Mouse (Mus musculus): ENCODE measurements around the gene Mast1. TPM values are rescaled to one million over a fixed set of nuclear protein-coding genes. Genes with fewer than 3 reads are reported as not detected.
"Not testable (repeated sequence)": the region's sequence is repeated elsewhere in the genome, so short reads cannot be mapped to it uniquely, and the experiment has no call there.

Mast1 gene
- total and polyA plus RNA-seq, 2 experiments from 2014 or later = 69.5 to 83.0 TPM

GRCm38 (mm10) chr8:84909162-84909767 is 27.9 kb downstream of the Mast1 start:
- H3K27ac ChIP-seq = no peak overlapping the region
- H3K36me3 ChIP-seq (ENCODE audit: insufficient read depth, low read length) = peaks cover 21% of the 10 kb centered on the region; the same call in 1 of the 2 replicates
- H3K9ac ChIP-seq (replicated peaks; ENCODE audit: low read length) = peak overlapping the region; percentile 51
- H3K27me3 ChIP-seq (ENCODE audit: insufficient read depth, low read length) = no peaks in the 10 kb centered on the region
- peak overlapping the region; percentile 66 for H3K4me2 ChIP-seq (ENCODE audit: low read depth, low read length)
- WGBS = 54% methylated on average over 20 of the region's 20 CpGs
- no peak for DNase-seq (ENCODE audit: low spot score)
- ATAC-seq = peak; percentile 6; the same call in 1 of the 2 replicates
- H3K4me1 ChIP-seq (ENCODE audit: insufficient read depth, low read length) = no peaks in the 10 kb centered on the region
- no peaks in the 10 kb centered on the region for H3K9me3 ChIP-seq (ENCODE audit: low read length)
- TF ChIP-seq CTCF (IDR thresholded peaks at IDR 0.05; ENCODE audit: low read depth) = no peak
- peak overlapping the region; percentile 37 for H3K4me3 ChIP-seq (ENCODE audit: low read length)

GRCm38 (mm10) chr8:84908421-84909161 is 28.6 kb downstream of the Mast1 start, which contains the start of gene Dnase2a:
TSS of gene Dnase2a (plus strand) at chr8:84908560.
- no peak for TF ChIP-seq CTCF (IDR thresholded peaks at IDR 0.05; ENCODE audit: low read depth)
- DNase-seq (ENCODE audit: low spot score) = peak; percentile 95
- ATAC-seq = peak; percentile 86
- H3K27me3 ChIP-seq (ENCODE audit: insufficient read depth, low read length) = no peaks in the 10 kb centered on the region
- peak within 1 kb of the TSS; percentile 51 for H3K9ac ChIP-seq (replicated peaks; ENCODE audit: low read length)
- WGBS = 3% methylated on average over 43 of the region's 45 CpGs
- no peaks in the 10 kb centered on the region for H3K9me3 ChIP-seq (ENCODE audit: low read length)
- peak within 1 kb of the TSS; percentile 37 for H3K4me3 ChIP-seq (ENCODE audit: low read length)
- 0 out of 2 replicates have a peak, but pooled peaks cover under 1% of the 10 kb centered on the region for H3K4me1 ChIP-seq (ENCODE audit: insufficient read depth, low read length)
- H3K27ac ChIP-seq = no peak within 1 kb of the TSS
- H3K4me2 ChIP-seq (ENCODE audit: low read depth, low read length) = peak within 1 kb of the TSS; percentile 66
- H3K36me3 ChIP-seq (ENCODE audit: insufficient read depth, low read length) = peaks cover 21% of the 10 kb centered on the region; the same call in 1 of the 2 replicates

- not testable (repeated sequence) for H3K4me1 ChIP-seq (ENCODE audit: insufficient read depth, low read length); H3K9me3 ChIP-seq (ENCODE audit: low read length); H3K27me3 ChIP-seq (ENCODE audit: insufficient read depth, low read length); H3K9ac ChIP-seq (replicated peaks; ENCODE audit: low read length); H3K27ac ChIP-seq; DNase-seq (ENCODE audit: low spot score); ATAC-seq
- peak overlapping the region; percentile 37; the same call in 1 of the 2 replicates for H3K4me3 ChIP-seq (ENCODE audit: low read length)
- H3K4me2 ChIP-seq (ENCODE audit: low read depth, low read length) = peak overlapping the region; percentile 66
- WGBS = 28% methylated on average over 6 of the region's 7 CpGs
- H3K36me3 ChIP-seq (ENCODE audit: insufficient read depth, low read length) = peaks cover 18% of the 10 kb centered on the region; the same call in 1 of the 2 replicates
- 0 out of 2 replicates have a peak, but pooled peaks have one; percentile 11 for TF ChIP-seq CTCF (IDR thresholded peaks at IDR 0.05; ENCODE audit: low read depth)
These were observed 29.2 kb downstream of the Mast1 start for GRCm38 (mm10) chr8:84907979-84908378.

GRCm38 (mm10) chr8:84907493-84907892 is 29.7 kb downstream of the Mast1 start:
- no peak for DNase-seq (ENCODE audit: low spot score)
- no peak overlapping the region for H3K9ac ChIP-seq (replicated peaks; ENCODE audit: low read length)
- no peak for TF ChIP-seq CTCF (IDR thresholded peaks at IDR 0.05; ENCODE audit: low read depth)
- H3K4me1 ChIP-seq (ENCODE audit: insufficient read depth, low read length) = 0 out of 2 replicates have a peak, but pooled peaks cover 4% of the 10 kb centered on the region
- no peak overlapping the region for H3K4me3 ChIP-seq (ENCODE audit: low read length)
- H3K27ac ChIP-seq = no peak overlapping the region
- no peaks in the 10 kb centered on the region for H3K9me3 ChIP-seq (ENCODE audit: low read length)
- WGBS = 78% methylated on average over 8 of the region's 8 CpGs
- H3K36me3 ChIP-seq (ENCODE audit: insufficient read depth, low read length) = peaks cover 13% of the 10 kb centered on the region; the same call in 1 of the 2 replicates
- no peak for ATAC-seq
- H3K4me2 ChIP-seq (ENCODE audit: low read depth, low read length) = no peak overlapping the region
- no peaks in the 10 kb centered on the region for H3K27me3 ChIP-seq (ENCODE audit: insufficient read depth, low read length)

GRCm38 (mm10) chr8:84907037-84907436 is 30.1 kb downstream of the Mast1 start:
- no peak for TF ChIP-seq CTCF (IDR thresholded peaks at IDR 0.05; ENCODE audit: low read depth)
- H3K9me3 ChIP-seq (ENCODE audit: low read length) = no peaks in the 10 kb centered on the region
- no peaks in the 10 kb centered on the region for H3K27me3 ChIP-seq (ENCODE audit: insufficient read depth, low read length)
- no peak overlapping the region for H3K4me3 ChIP-seq (ENCODE audit: low read length)
- 92% methylated on average over 9 of the region's 9 CpGs for WGBS
- ATAC-seq (no peak), DNase-seq (ENCODE audit: low spot score) (no peak)
- no peak overlapping the region for H3K4me2 ChIP-seq (ENCODE audit: low read depth, low read length)
- H3K9ac ChIP-seq (replicated peaks; ENCODE audit: low read length) = no peak overlapping the region
- peaks cover 9% of the 10 kb centered on the region; the same call in 1 of the 2 replicates for H3K36me3 ChIP-seq (ENCODE audit: insufficient read depth, low read length)
- 0 out of 2 replicates have a peak, but pooled peaks cover 4% of the 10 kb centered on the region for H3K4me1 ChIP-seq (ENCODE audit: insufficient read depth, low read length)
- H3K27ac ChIP-seq = no peak overlapping the region

- DNase-seq (ENCODE audit: low spot score) = no peak
- Histone ChIP-seq H3K9me3 (ENCODE audit: low read length) (no peaks in the 10 kb centered on the region), H3K4me2 (ENCODE audit: low read depth, low read length) (no peak overlapping the region), H3K4me3 (ENCODE audit: low read length) (no peak overlapping the region), H3K27ac (no peak overlapping the region), H3K36me3 (ENCODE audit: insufficient read depth, low read length) (no peaks in the 10 kb centered on the region), H3K27me3 (ENCODE audit: insufficient read depth, low read length) (no peaks in the 10 kb centered on the region; the same call in 1 of the 2 replicates), H3K9ac (replicated peaks; ENCODE audit: low read length) (no peak overlapping the region), H3K4me1 (ENCODE audit: insufficient read depth, low read length) (0 out of 2 replicates have a peak, but pooled peaks cover 4% of the 10 kb centered on the region)
- no peak for TF ChIP-seq CTCF (IDR thresholded peaks at IDR 0.05; ENCODE audit: low read depth)
- 90% methylated on average over 7 of the region's 7 CpGs for WGBS
- no peak for ATAC-seq
These were observed 32.8 kb downstream of the Mast1 start for GRCm38 (mm10) chr8:84904351-84904750.

Measured in hindbrain, postnatal 0 days (tissue).